Mouse (Mus musculus): Measurements from ENCODE around the gene Insrr.

The Insrr gene

DNA sequence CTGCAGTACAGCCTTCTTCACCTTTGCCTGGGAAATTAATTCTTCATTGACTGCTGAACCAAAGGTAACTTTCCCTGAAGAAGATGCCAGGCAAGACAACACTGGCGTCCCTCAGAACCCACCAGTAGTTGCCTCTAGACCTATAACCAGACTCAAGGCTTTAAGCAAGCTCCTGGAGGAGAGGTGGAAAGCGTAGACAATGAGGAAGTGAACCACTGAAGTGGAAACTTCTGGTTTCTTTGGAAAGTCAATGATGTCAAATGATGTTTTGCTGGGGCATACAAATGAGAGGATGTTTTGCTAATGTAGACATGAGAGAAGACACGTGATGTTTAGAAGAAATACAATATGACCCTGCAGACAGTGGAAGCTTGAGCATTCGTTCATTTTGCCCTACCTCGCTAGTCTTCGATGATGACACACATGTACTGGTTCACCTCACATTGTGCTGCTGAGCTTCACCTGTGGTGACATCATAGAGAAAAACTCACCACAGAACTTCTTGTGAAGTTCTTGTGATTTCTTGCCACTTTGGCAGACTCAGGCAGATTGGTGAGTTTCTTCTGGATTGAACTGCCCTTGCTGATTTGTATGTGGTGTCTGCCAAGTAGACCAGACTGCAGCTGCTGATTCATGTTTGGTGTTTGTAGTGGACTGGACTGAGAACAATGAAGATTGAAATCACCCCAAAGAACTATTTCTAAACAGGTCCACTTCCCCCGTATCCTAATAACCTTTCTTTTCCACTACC is 35.5 kb downstream of the Insrr start:
- WGBS = 82% methylated on average over 7 of the region's 7 CpGs

DNA sequence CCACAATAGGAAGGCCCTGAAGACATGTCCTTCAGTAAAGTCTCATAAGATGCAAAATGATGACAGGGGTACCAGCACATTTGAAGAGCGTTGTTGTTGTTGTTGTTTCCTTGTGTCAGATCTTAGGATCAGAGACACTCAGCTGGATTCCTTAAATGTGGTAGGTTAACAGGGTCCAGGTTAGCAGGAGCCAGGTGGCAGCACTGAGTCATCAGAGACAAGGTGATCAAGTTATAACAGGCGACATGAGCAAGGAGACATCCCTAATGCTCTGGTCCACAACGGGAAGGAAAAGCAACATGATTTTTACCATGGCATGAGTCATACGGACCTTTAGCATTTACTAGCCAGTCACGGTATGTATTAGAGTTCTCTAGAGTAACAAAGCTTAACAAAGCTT is 36.7 kb downstream of the Insrr start:
- WGBS = 81% methylated on average over 5 of the region's 5 CpGs

DNA sequence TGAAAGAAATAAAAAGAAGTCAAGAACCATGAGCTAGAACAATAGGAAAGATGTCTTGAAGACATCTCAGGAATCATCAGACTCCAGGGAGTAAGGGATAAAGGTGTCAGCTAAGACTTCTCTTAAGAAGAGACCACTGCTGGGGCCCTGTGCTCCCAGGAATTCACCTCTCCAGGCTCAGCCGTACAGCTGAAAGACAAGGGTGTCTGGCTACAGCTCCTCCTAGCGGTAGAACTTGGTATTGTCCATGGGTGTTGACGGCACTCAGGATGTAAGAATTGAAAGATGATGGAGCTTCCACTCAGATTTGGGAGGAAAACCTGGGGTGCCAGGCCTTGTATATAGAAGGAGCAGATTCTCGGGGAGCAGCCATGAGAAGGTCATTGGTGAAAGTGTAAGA is 41.9 kb downstream of the Insrr start:
- WGBS = 17% methylated on average over 4 of the region's 4 CpGs

DNA sequence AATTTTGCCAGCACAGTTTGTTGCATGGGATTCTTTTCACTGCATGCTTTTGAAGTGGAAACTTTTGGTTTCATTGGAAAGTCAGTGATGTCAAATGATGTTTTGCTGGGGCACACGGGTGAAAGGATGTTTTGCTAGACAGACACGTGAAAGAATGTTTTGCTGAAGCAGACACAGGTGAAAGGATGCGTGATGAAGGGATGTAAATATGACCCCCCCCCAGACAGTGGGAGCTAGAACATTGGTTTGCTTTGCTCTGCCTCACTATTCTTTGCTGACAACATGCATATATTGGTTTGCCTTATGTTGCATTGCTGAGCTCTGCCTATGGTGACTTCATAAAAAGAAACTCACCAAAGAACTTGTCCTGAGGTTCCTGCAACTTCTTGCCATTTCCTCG is 48.2 kb downstream of the Insrr start:
- 87% methylated on average over 4 of the region's 4 CpGs for WGBS

DNA sequence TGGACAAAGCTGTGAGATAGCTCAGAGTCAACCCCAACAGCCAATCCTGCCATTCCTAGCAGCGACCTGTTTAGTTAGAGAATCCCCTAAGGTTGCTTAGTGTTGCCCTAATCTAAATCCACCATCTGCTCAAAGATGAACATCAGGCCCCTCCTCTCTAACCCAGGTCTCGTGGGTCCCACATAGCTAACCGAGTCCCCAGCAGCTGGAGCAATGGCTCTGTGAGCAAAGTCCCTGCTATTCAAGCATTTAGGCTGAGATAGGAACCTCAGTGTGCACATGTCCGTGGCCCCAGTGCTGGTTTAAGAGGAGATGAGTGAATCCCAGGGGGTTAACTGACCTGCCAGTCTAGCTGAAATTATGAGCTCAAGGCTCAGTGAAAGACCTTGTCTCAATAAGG is 49.4 kb downstream of the Insrr start:
- 90% methylated on average over 4 of the region's 4 CpGs for WGBS

DNA sequence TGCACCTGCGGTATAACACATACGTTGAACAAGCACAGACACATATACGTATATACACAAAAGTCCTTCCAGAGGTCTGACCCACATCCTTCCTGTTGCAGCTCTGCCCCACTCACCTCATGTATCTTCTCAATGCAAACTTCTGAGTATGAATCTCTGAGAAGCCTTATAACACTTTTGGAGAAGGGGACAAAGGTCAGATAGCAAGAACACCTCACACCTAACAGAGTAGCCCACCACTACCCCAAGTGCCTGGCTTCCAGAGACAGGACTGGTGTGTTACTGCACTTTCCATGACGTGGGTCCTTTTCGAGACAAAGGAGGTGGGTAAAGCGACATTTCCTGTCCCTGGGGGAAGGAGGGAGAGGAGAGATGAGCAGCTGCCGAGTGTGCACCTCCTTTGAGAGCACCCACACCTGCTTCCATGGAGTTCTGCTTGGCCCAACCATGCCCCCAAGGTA is 49.9 kb downstream of the Insrr start, which contains the start of gene Sh2d2a:
Sh2d2a (plus strand) TSS at position 106 of the 461 bp plus-strand sequence.
- 82% methylated on average over 7 of the region's 7 CpGs for WGBS

DNA sequence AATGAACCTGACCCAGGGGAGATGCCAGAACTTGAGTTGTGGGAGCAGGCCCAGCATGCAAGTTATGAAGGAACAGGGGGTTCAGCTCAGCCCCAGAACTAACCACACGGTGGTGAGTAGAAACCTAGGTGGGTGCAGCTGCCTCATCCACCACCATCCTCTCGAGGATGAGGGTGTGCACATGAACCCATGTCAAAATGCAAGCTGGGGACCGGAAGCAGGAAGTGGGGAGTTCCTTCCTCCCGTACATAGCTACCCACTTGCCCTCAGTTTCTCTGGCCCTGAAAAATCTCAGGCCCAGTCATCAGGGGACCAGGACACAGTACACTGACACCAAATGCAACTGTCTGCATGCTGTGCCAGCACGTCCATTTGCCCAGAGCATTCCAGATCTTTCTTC is 50.9 kb downstream of the Insrr start:
- 82% methylated on average over 5 of the region's 5 CpGs for WGBS

DNA sequence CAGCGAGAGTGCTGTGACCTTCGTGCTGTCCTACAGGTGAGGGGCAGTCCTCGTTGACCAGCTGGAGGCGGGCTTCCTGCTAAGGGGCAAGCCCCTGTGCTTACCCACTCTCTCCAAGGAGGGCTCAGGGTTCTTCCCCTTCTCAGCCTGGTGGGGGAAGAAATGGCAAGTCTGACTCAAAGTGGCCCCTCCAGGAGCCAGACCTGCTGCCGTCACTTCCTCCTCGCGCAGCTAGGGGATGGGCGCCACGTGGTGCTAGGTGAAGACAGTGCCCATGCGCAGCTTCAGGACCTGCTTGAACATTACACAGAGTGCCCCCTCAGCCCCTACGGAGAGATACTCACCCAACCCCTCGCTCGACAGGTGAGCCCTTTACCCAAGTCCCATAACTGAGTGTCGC is 52.4 kb downstream of the Insrr start:
- 82% methylated on average over 14 of the region's 14 CpGs for WGBS

DNA sequence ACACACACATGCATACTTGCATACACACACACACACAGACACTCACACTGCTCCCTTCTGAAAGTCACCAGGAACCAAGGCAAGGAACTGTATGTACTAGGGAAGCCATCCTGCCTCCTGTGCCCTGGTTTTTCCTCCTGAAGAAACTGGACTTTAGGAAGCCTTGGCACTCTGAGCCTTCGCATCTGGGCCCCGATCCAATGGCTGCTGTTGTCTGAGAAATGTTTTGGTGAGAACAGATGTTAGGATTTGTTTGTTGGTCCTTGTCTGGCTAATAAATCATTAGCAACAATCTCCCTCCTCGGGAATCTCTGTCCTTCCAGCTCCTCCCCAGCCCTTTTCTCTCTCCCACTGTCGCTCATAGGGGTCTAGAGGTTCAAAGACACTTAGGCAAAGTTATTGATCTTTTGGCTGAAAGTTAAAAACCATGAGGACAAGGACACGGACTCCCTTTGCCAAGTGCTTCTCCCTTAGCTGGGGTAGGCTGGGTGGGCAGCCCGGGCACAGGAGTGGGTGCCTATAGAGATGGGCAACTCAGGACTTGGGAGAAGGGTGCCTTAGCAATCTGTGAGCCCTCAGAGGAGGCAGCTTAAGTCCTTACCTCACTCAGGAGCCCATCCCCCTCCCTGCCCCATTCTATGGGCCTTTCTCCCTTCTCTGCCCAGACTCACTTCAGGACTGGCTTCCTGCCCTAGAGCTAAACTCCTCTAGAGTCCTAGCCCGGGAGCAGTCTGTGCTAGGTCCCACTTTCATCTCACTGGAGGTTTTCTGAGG is 58.2 kb downstream of the Insrr start:
- WGBS = 58% methylated on average over 7 of the region's 7 CpGs

DNA sequence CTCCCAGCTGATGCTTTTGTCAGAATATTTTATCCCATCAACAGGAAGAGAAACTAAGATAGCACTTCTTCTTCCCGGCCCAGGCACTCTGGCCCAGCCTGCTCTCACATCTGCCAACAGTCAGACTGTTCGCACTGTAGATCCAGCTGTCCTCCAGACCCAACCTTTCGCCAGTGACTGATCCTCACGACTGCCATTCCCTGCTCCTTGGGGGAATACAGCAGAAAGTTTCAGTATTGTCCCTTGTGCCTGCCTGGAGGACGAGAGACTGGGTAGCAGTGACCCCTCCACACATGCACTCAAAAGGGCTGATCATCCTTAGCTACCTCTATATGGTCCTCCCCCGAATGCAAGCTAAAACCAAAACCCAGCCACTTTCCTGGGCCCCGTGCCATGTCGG is 59.2 kb downstream of the Insrr start:
- 82% methylated on average over 8 of the region's 8 CpGs for WGBS

DNA sequence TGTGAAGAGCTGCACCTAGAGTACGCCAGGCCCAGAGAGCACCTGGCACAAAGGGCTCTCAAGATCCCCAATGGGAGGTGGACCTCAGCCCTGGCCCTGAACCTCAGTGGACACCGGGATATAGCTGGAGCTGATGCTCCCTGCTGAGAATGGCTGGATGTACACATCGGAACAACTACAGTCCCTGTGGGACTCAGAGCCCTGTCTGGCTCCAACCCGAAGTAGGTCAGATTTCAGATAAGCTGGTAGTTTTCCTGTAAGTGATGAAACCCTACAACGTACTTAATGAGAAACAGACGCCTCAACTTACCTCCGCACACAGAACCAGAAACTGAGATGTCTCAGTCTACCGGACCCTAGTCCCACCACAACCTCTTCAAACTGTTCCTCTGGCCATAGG is 60.9 kb downstream of the Insrr start:
- 93% methylated on average over 8 of the region's 8 CpGs for WGBS

DNA sequence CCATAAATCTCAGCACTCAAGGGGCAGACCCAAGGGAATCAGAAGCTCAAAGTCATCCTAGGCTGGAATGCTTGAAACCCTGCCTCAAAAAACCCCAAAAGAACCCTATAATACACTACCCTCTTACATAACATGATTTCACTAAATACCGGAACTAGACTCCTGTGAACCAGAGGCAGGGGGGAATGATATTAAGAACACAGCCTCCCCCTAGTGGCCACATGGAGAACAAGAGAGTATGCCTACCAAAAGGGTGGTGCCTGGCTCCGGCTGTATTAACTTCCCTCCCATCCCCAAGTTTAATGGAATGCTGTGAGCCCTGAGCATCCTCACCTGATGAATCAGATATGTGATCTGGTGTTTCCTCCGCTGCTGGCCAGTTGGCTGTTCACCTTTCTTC is 63.1 kb downstream of the Insrr start:
- 27% methylated on average over 3 of the region's 3 CpGs for WGBS

DNA sequence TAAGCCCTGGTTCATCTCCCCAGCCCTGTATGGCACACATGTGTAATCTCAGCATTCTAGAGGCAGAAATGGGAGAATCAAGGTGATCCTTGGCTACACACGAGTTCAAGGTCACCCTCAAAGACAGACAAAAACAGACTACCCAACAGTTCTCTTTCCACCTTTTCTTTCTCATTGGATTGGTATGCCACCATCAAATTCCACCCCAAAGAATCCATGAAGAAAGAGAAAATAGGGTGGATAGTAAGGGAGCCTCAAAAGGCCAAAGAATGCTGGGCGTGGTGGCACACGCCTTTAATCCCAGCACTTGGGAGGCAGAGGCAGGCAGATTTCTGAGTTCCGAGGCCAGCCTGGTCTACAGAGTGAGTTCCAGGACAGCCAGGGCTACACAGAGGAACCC is 67.4 kb downstream of the Insrr start:
- 93% methylated on average over 4 of the region's 4 CpGs for WGBS

All from cerebral cortex, adult 2 months (tissue).